Mouse (Mus musculus): Measurements from ENCODE around the gene Zfp280c.

The Zfp280c gene

GRCm38 (mm10) chrX:48594099-48594760 lies at the start of gene Zfp280c:
TSS of gene Zfp280c (minus strand) at chrX:48594504.
- DNase-seq, result peak; percentile 57 to 58

- DNase-seq, result peak in 1 of 2 experiments; percentile 3
Measured at GRCm38 (mm10) chrX:48637032-48637431, 42.7 kb upstream of the Zfp280c start.

- DNase-seq, result no peak
Measured at GRCm38 (mm10) chrX:48624054-48624420, 29.7 kb upstream of the Zfp280c start.

GRCm38 (mm10) chrX:48623379-48624053 lies 29.2 kb upstream of the Zfp280c start, which contains the start of gene Slc25a14:
TSS of gene Slc25a14 (plus strand) at chrX:48623413.
- DNase-seq, result peak; percentile 55 to 60

GRCm38 (mm10) chrX:48623049-48623378 lies 28.7 kb upstream of the Zfp280c start:
- DNase-seq, result no peak

GRCm38 (mm10) chrX:48604872-48605271 lies 10.6 kb upstream of the Zfp280c start:
- DNase-seq, result no peak

- DNase-seq, result no peak
Measured at GRCm38 (mm10) chrX:48596906-48597305, 2.6 kb upstream of the Zfp280c start.

GRCm38 (mm10) chrX:48596053-48596452 lies 1.7 kb upstream of the Zfp280c start:
- DNase-seq, result no peak

GRCm38 (mm10) chrX:48593721-48594098 lies 594 bp downstream of the Zfp280c start:
- DNase-seq, result no peak

GRCm38 (mm10) chrX:48583332-48583731 lies 11.0 kb downstream of the Zfp280c start:
- DNase-seq, result no peak

- peak in 1 of 2 experiments; percentile 62 for DNase-seq
Measured at GRCm38 (mm10) chrX:48532175-48532574, 62.1 kb downstream of the Zfp280c start.

GRCm38 (mm10) chrX:48526435-48526834 lies 67.9 kb downstream of the Zfp280c start:
- DNase-seq, result no peak

GRCm38 (mm10) chrX:48525866-48526265 lies 68.4 kb downstream of the Zfp280c start:
- no peak for DNase-seq

- no peak for DNase-seq
Measured at GRCm38 (mm10) chrX:48525332-48525731, 69.0 kb downstream of the Zfp280c start.

GRCm38 (mm10) chrX:48523512-48523911 lies 70.8 kb downstream of the Zfp280c start:
- DNase-seq, result peak in 1 of 2 experiments; percentile 4

GRCm38 (mm10) chrX:48521651-48522050 lies 72.7 kb downstream of the Zfp280c start:
- DNase-seq, result no peak

GRCm38 (mm10) chrX:48519549-48520085 lies 74.7 kb downstream of the Zfp280c start:
- DNase-seq, result no peak

GRCm38 (mm10) chrX:48518808-48519548 lies 75.3 kb downstream of the Zfp280c start, which contains the start of gene Rab33a:
TSS of gene Rab33a (plus strand) at chrX:48519285.
- no peak for DNase-seq

- DNase-seq, result no peak
Measured at GRCm38 (mm10) chrX:48518211-48518807, 76.0 kb downstream of the Zfp280c start.

- DNase-seq, result no peak
Measured at GRCm38 (mm10) chrX:48513824-48514223, 80.5 kb downstream of the Zfp280c start.

GRCm38 (mm10) chrX:48513166-48513807 lies 81.0 kb downstream of the Zfp280c start, which contains the start of gene Aifm1:
TSS of gene Aifm1 (minus strand) at chrX:48513563.
- peak; percentile 81 to 85 for DNase-seq

- no peak for DNase-seq
Measured at GRCm38 (mm10) chrX:48493763-48494162, 100.5 kb downstream of the Zfp280c start.
